Mouse (Mus musculus) kidney, adult 8-10 months (tissue): ENCODE results near the gene Sp1.
A peak's percentile ranks its signal among the peaks of the same experiment; 100 is the strongest.

Source experiments
- DNase-seq, 2 experiments: peaks; one replicate each; pipeline ENCODE4 v3.0.0; 2022

Sp1 gene

GRCm38 (mm10) chr15:102400476-102401045 is 5.4 kb upstream of the Sp1 start:
- no peak for DNase-seq

- no peak for DNase-seq
These were observed 4.7 kb upstream of the Sp1 start for GRCm38 (mm10) chr15:102401278-102401677.

GRCm38 (mm10) chr15:102402210-102402609 is 3.7 kb upstream of the Sp1 start:
- no peak for DNase-seq

GRCm38 (mm10) chr15:102404608-102405488 is 1.1 kb upstream of the Sp1 start:
- DNase-seq, result peak in 1 of 2 experiments; percentile 21

- peak; percentile 83 to 87 for DNase-seq
These were observed 411 bp downstream of the Sp1 start for GRCm38 (mm10) chr15:102406196-102406911.

- no peak for DNase-seq
These were observed 1.1 kb downstream of the Sp1 start for GRCm38 (mm10) chr15:102406912-102407580.

- no peak for DNase-seq
These were observed 2.0 kb downstream of the Sp1 start for GRCm38 (mm10) chr15:102407681-102408557.

GRCm38 (mm10) chr15:102408558-102409130 is 2.7 kb downstream of the Sp1 start:
- no peak for DNase-seq

GRCm38 (mm10) chr15:102409286-102409685 is 3.3 kb downstream of the Sp1 start:
- DNase-seq, result no peak

- DNase-seq, result no peak
These were observed 5.1 kb downstream of the Sp1 start for GRCm38 (mm10) chr15:102411077-102411476.

- no peak for DNase-seq
These were observed 7.7 kb downstream of the Sp1 start for GRCm38 (mm10) chr15:102413687-102414086.

- no peak for DNase-seq
These were observed 11.6 kb downstream of the Sp1 start for GRCm38 (mm10) chr15:102417524-102417923.

GRCm38 (mm10) chr15:102420986-102421385 is 15.0 kb downstream of the Sp1 start:
- no peak for DNase-seq

GRCm38 (mm10) chr15:102421437-102421836 is 15.5 kb downstream of the Sp1 start:
- peak; percentile 36 to 44 for DNase-seq

GRCm38 (mm10) chr15:102423602-102424240 is 17.8 kb downstream of the Sp1 start:
- no peak for DNase-seq

- DNase-seq, result no peak
These were observed 18.7 kb downstream of the Sp1 start for GRCm38 (mm10) chr15:102424657-102425056.

GRCm38 (mm10) chr15:102426963-102427362 is 21.0 kb downstream of the Sp1 start:
- no peak for DNase-seq

- no peak for DNase-seq
These were observed 26.1 kb downstream of the Sp1 start for GRCm38 (mm10) chr15:102432046-102432445.

- DNase-seq, result no peak
These were observed 27.2 kb downstream of the Sp1 start for GRCm38 (mm10) chr15:102433173-102433572.

- peak; percentile 72 to 94 for DNase-seq
These were observed 36.5 kb downstream of the Sp1 start for GRCm38 (mm10) chr15:102442490-102442889.

- no peak for DNase-seq
These were observed 39.2 kb downstream of the Sp1 start, which contains the start of gene Amhr2 for GRCm38 (mm10) chr15:102445146-102445545. Amhr2 (plus strand) TSS chr15:102445367.
